Mouse (Mus musculus): ENCODE data around the gene Nf2. TPM values are rescaled to one million over a fixed set of nuclear protein-coding genes. Genes with fewer than 3 reads are reported as not detected.

Gene Nf2
- polyA plus RNA-seq, 1 experiment from 2014 or later, result 47.6 TPM

- H3K9me3 ChIP-seq (ENCODE audit: control insufficient read depth, low read length), result no peaks in the 10 kb centered on the region
- 40% methylated on average over 11 of the region's 11 CpGs for WGBS
- peaks cover 4% of the 10 kb centered on the region; the same call in 1 of the 2 replicates for H3K4me1 ChIP-seq (ENCODE audit: control insufficient read depth, insufficient read depth, low read length)
- no peak overlapping the region for H3K27ac ChIP-seq (replicated peaks; ENCODE audit: low read depth, low read length)
- H3K4me3 ChIP-seq (ENCODE audit: low read depth, low read length), result no peak overlapping the region
- no peak for ATAC-seq (ENCODE audit: insufficient number of reproducible peaks, low FRiP score, low TSS enrichment, low read depth)
- H3K4me2 ChIP-seq (ENCODE audit: low read depth, severe bottlenecking), result no peak overlapping the region
- no peak for DNase-seq (ENCODE audit: low spot score)
- peaks cover 21% of the 10 kb centered on the region for H3K27me3 ChIP-seq (ENCODE audit: control insufficient read depth, insufficient read depth, low read length)
- H3K9ac ChIP-seq (ENCODE audit: low read length), result no peak overlapping the region
- H3K36me3 ChIP-seq (ENCODE audit: control insufficient read depth, insufficient read depth, low read length), result no peaks in the 10 kb centered on the region
Observed at GRCm38 (mm10) chr11:4756984-4757788, 92.2 kb downstream of the Nf2 start.

- no peak overlapping the region for H3K9ac ChIP-seq (ENCODE audit: low read length)
- H3K27ac ChIP-seq (replicated peaks; ENCODE audit: low read depth, low read length), result no peak overlapping the region
- no peaks in the 10 kb centered on the region for H3K9me3 ChIP-seq (ENCODE audit: control insufficient read depth, low read length)
- H3K27me3 ChIP-seq (ENCODE audit: control insufficient read depth, insufficient read depth, low read length), result peaks cover 15% of the 10 kb centered on the region
- H3K36me3 ChIP-seq (ENCODE audit: control insufficient read depth, insufficient read depth, low read length), result no peaks in the 10 kb centered on the region
- 78% methylated on average over 9 of the region's 9 CpGs for WGBS
- no peak for ATAC-seq (ENCODE audit: insufficient number of reproducible peaks, low FRiP score, low TSS enrichment, low read depth)
- H3K4me2 ChIP-seq (ENCODE audit: low read depth, severe bottlenecking), result no peak overlapping the region
- no peak for DNase-seq (ENCODE audit: low spot score)
- no peak overlapping the region for H3K4me3 ChIP-seq (ENCODE audit: low read depth, low read length)
- H3K4me1 ChIP-seq (ENCODE audit: control insufficient read depth, insufficient read depth, low read length), result peaks cover 4% of the 10 kb centered on the region; the same call in 1 of the 2 replicates
Observed at GRCm38 (mm10) chr11:4756460-4756859, 92.9 kb downstream of the Nf2 start.

- ATAC-seq (ENCODE audit: insufficient number of reproducible peaks, low FRiP score, low TSS enrichment, low read depth), result no peak
- no peak overlapping the region for H3K4me2 ChIP-seq (ENCODE audit: low read depth, severe bottlenecking)
- peaks cover 4% of the 10 kb centered on the region; the same call in 1 of the 2 replicates for H3K4me1 ChIP-seq (ENCODE audit: control insufficient read depth, insufficient read depth, low read length)
- H3K27ac ChIP-seq (replicated peaks; ENCODE audit: low read depth, low read length), result no peak overlapping the region
- no peak overlapping the region for H3K4me3 ChIP-seq (ENCODE audit: low read depth, low read length)
- no peak for DNase-seq (ENCODE audit: low spot score)
- no peaks in the 10 kb centered on the region for H3K9me3 ChIP-seq (ENCODE audit: control insufficient read depth, low read length)
- H3K27me3 ChIP-seq (ENCODE audit: control insufficient read depth, insufficient read depth, low read length), result peaks cover 8% of the 10 kb centered on the region
- WGBS, result 81% methylated on average over 11 of the region's 11 CpGs
- H3K9ac ChIP-seq (ENCODE audit: low read length), result no peak overlapping the region
- no peaks in the 10 kb centered on the region for H3K36me3 ChIP-seq (ENCODE audit: control insufficient read depth, insufficient read depth, low read length)
Observed at GRCm38 (mm10) chr11:4754867-4755266, 94.5 kb downstream of the Nf2 start.

- no peak for ATAC-seq (ENCODE audit: insufficient number of reproducible peaks, low FRiP score, low TSS enrichment, low read depth)
- H3K36me3 ChIP-seq (ENCODE audit: control insufficient read depth, insufficient read depth, low read length), result no peaks in the 10 kb centered on the region
- H3K27ac ChIP-seq (replicated peaks; ENCODE audit: low read depth, low read length), result no peak overlapping the region
- no peak for DNase-seq (ENCODE audit: low spot score)
- H3K4me1 ChIP-seq (ENCODE audit: control insufficient read depth, insufficient read depth, low read length), result peaks cover 4% of the 10 kb centered on the region; the same call in 1 of the 2 replicates
- H3K9me3 ChIP-seq (ENCODE audit: control insufficient read depth, low read length), result no peaks in the 10 kb centered on the region
- 93% methylated on average over 3 of the region's 3 CpGs for WGBS
- H3K4me2 ChIP-seq (ENCODE audit: low read depth, severe bottlenecking), result no peak overlapping the region
- H3K4me3 ChIP-seq (ENCODE audit: low read depth, low read length), result no peak overlapping the region
- peaks cover 16% of the 10 kb centered on the region for H3K27me3 ChIP-seq (ENCODE audit: control insufficient read depth, insufficient read depth, low read length)
- H3K9ac ChIP-seq (ENCODE audit: low read length), result no peak overlapping the region
Observed at GRCm38 (mm10) chr11:4754036-4754435, 95.3 kb downstream of the Nf2 start.

- whole genome bisulfite sequencing, result 23% methylated on average over 10 of the region's 10 CpGs
- peaks cover 28% of the 10 kb centered on the region for H3K27me3 ChIP-seq (ENCODE audit: control insufficient read depth, insufficient read depth, low read length)
Observed at GRCm38 (mm10) chr11:4752836-4753235, 96.5 kb downstream of the Nf2 start.

GRCm38 (mm10) chr11:4750263-4750662 lies 99.1 kb downstream of the Nf2 start:
- Histone ChIP-seq H3K27me3 (ENCODE audit: control insufficient read depth, insufficient read depth, low read length) (peaks cover 48% of the 10 kb centered on the region), H3K9ac (ENCODE audit: low read length) (no peak overlapping the region), H3K4me2 (ENCODE audit: low read depth, severe bottlenecking) (no peak overlapping the region), H3K27ac (replicated peaks; ENCODE audit: low read depth, low read length) (no peak overlapping the region), H3K4me3 (ENCODE audit: low read depth, low read length) (no peak overlapping the region), H3K9me3 (ENCODE audit: control insufficient read depth, low read length) (no peaks in the 10 kb centered on the region), H3K36me3 (ENCODE audit: control insufficient read depth, insufficient read depth, low read length) (no peaks in the 10 kb centered on the region), H3K4me1 (ENCODE audit: control insufficient read depth, insufficient read depth, low read length) (peaks cover 17% of the 10 kb centered on the region)
- peak; percentile 93 for DNase-seq (ENCODE audit: low spot score)
- no peak for ATAC-seq (ENCODE audit: insufficient number of reproducible peaks, low FRiP score, low TSS enrichment, low read depth)
- WGBS, result 5% methylated on average over 9 of the region's 9 CpGs

More at GRCm38 (mm10) chr11:4752836-4753235, 96.5 kb downstream of the Nf2 start:
- no peaks in the 10 kb centered on the region for H3K9me3 ChIP-seq (ENCODE audit: control insufficient read depth, low read length)
- no peak overlapping the region for H3K27ac ChIP-seq (replicated peaks; ENCODE audit: low read depth, low read length)
- H3K4me1 ChIP-seq (ENCODE audit: control insufficient read depth, insufficient read depth, low read length), result peaks cover 4% of the 10 kb centered on the region; the same call in 1 of the 2 replicates
- ATAC-seq (ENCODE audit: insufficient number of reproducible peaks, low FRiP score, low TSS enrichment, low read depth) (no peak), DNase-seq (ENCODE audit: low spot score) (no peak)
- H3K36me3 ChIP-seq (ENCODE audit: control insufficient read depth, insufficient read depth, low read length), result no peaks in the 10 kb centered on the region
- H3K4me2 ChIP-seq (ENCODE audit: low read depth, severe bottlenecking), result no peak overlapping the region
- no peak overlapping the region for H3K9ac ChIP-seq (ENCODE audit: low read length)
- H3K4me3 ChIP-seq (ENCODE audit: low read depth, low read length), result no peak overlapping the region

GRCm38 (mm10) chr11:4747285-4747684 lies 102.1 kb downstream of the Nf2 start:
- Histone ChIP-seq H3K4me1 (ENCODE audit: control insufficient read depth, insufficient read depth, low read length) (peaks cover 13% of the 10 kb centered on the region), H3K36me3 (ENCODE audit: control insufficient read depth, insufficient read depth, low read length) (no peaks in the 10 kb centered on the region), H3K4me3 (ENCODE audit: low read depth, low read length) (peak overlapping the region; percentile 40), H3K27me3 (ENCODE audit: control insufficient read depth, insufficient read depth, low read length) (peaks cover 72% of the 10 kb centered on the region), H3K4me2 (ENCODE audit: low read depth, severe bottlenecking) (peak overlapping the region; percentile 91), H3K9ac (ENCODE audit: low read length) (no peak overlapping the region), H3K9me3 (ENCODE audit: control insufficient read depth, low read length) (no peaks in the 10 kb centered on the region), H3K27ac (replicated peaks; ENCODE audit: low read depth, low read length) (no peak overlapping the region)
- DNase-seq (ENCODE audit: low spot score), result no peak
- no peak for ATAC-seq (ENCODE audit: insufficient number of reproducible peaks, low FRiP score, low TSS enrichment, low read depth)
- under 1% methylated on average over 12 of the region's 12 CpGs for whole genome bisulfite sequencing

GRCm38 (mm10) chr11:4746733-4747132 lies 102.6 kb downstream of the Nf2 start, which contains the start of gene Cabp7:
Gene Cabp7, minus strand, starts transcription at chr11:4746778.
- H3K36me3 ChIP-seq (ENCODE audit: control insufficient read depth, insufficient read depth, low read length), result no peaks in the 10 kb centered on the region
- H3K27ac ChIP-seq (replicated peaks; ENCODE audit: low read depth, low read length), result no peak within 1 kb of the TSS
- peaks cover 13% of the 10 kb centered on the region for H3K4me1 ChIP-seq (ENCODE audit: control insufficient read depth, insufficient read depth, low read length)
- ATAC-seq (ENCODE audit: insufficient number of reproducible peaks, low FRiP score, low TSS enrichment, low read depth) (no peak), DNase-seq (ENCODE audit: low spot score) (peak; percentile 33)
- H3K4me2 ChIP-seq (ENCODE audit: low read depth, severe bottlenecking), result peak within 1 kb of the TSS; percentile 91
- H3K9me3 ChIP-seq (ENCODE audit: control insufficient read depth, low read length), result no peaks in the 10 kb centered on the region
- WGBS, result under 1% methylated on average over 33 of the region's 73 CpGs
- peaks cover 74% of the 10 kb centered on the region for H3K27me3 ChIP-seq (ENCODE audit: control insufficient read depth, insufficient read depth, low read length)
- peak within 1 kb of the TSS; percentile 37; the same call in 1 of the 2 replicates for H3K9ac ChIP-seq (ENCODE audit: low read length)
- peak within 1 kb of the TSS; percentile 40 for H3K4me3 ChIP-seq (ENCODE audit: low read depth, low read length)

All from limb, embryonic 11.5 days (tissue).